Mouse (Mus musculus) brain, embryonic 14.5 days (tissue): ENCODE results near the gene H2-DMa.

Source experiments
- CTCF ChIP-seq: fragments of 200-500 bp; IDR thresholded peaks from 2 replicates; pipeline ENCODE4 v1.5.1; 2012; ENCODE audit warnings: inconsistent platforms, mild to moderate bottlenecking, moderate library complexity, borderline replicate concordance; ENCODE audit not compliant: insufficient read depth, insufficient read length; ENCODE audit errors: extremely low read depth
- POLR2A ChIP-seq: fragments of 200-500 bp; IDR thresholded peaks from 2 replicates; pipeline ENCODE4 v1.6.1; 2012; ENCODE audit warnings: mild to moderate bottlenecking, inconsistent platforms, borderline replicate concordance; ENCODE audit not compliant: poor library complexity, insufficient read depth, insufficient read length, severe bottlenecking; ENCODE audit errors: extremely low read depth

GRCm38 (mm10) chr17:34083104-34083503 is 36.2 kb upstream of the H2-DMa start:
- no peak for TF ChIP-seq POLR2A
- no peak for TF ChIP-seq CTCF
